Mouse (Mus musculus) lung, embryonic 14.5 days (tissue): ENCODE measurements around the gene Sugct. TPM values are rescaled to one million over a fixed set of nuclear protein-coding genes. Genes with fewer than 3 reads are reported as not detected.

Experiments used
- ATAC-seq: fragments of 200-750 bp; cut with Nextera tagmentation; 2 replicates; pipeline ENCODE4 v1.8.0; 2017; ENCODE audit warnings: mild to moderate bottlenecking, moderate TSS enrichment, moderate library complexity; ENCODE audit not compliant: insufficient read depth
- DNase-seq: peaks from one replicate; pipeline ENCODE4 v3.0.0-alpha.2; 2015
- H3K27ac ChIP-seq: fragments of 300-500 bp; sonication (generic); 2 replicates; pipeline ENCODE4 v1.5.1; 2014; ENCODE audit warnings: low read depth, mild to moderate bottlenecking, moderate library complexity
- H3K27me3 ChIP-seq: fragments of 300-500 bp; sonication (generic); 2 replicates; pipeline ENCODE4 v1.6.1; 2014; ENCODE audit warnings: low read length, control low read depth; ENCODE audit not compliant: insufficient read depth
- H3K36me3 ChIP-seq: fragments of 300-500 bp; sonication (generic); 2 replicates; pipeline ENCODE4 v1.6.1; 2014; ENCODE audit warnings: control low read depth; ENCODE audit not compliant: insufficient read depth
- H3K4me1 ChIP-seq: fragments of 300-500 bp; sonication (generic); 2 replicates; pipeline ENCODE4 v1.6.1; 2014; ENCODE audit warnings: antibody characterized with exemption, control low read depth; ENCODE audit not compliant: insufficient read depth
- H3K4me2 ChIP-seq: fragments of 300-500 bp; sonication (generic); 2 replicates; pipeline ENCODE4 v1.6.1; 2014; ENCODE audit warnings: mild to moderate bottlenecking
- H3K4me3 ChIP-seq: fragments of 300-500 bp; sonication (generic); 2 replicates; pipeline ENCODE4 v1.5.1; 2014; ENCODE audit warnings: low read depth, low read length
- H3K9ac ChIP-seq: fragments of 300-500 bp; sonication (generic); 2 replicates; pipeline ENCODE4 v1.6.1; 2014
- H3K9me3 ChIP-seq: fragments of 300-500 bp; sonication (generic); 2 replicates; pipeline ENCODE4 v1.6.1; 2016; ENCODE audit warnings: low read depth, low read length, control low read depth
- CTCF ChIP-seq: IDR thresholded peaks from 2 replicates; pipeline ENCODE4 v1.5.1; 2016; ENCODE audit warnings: antibody characterized with exemption, low read depth
- WGBS: fragments of 180-500 bp; shearing (Covaris S2); extraction: QIAGEN DNeasy Blood & Tissue Kit; methylation state at CpG from one replicate; pipeline ENCODE4 v1.1.7; 2014; 5-methylcytosine and 5-hydroxymethylcytosine counted together
- polyA plus RNA-seq: library from polyadenylated mRNA; unstranded; fragments of >200 nt; fragmentation: Nextera tagmentation; extraction: Ambion mirVana; gene quantifications from 2 replicates; pipeline ENCODE4 v1.2.1, GENCODE M21; 2014

The Sugct gene
- polyA plus RNA-seq, 1 experiment from 2014 or later = 3.0 TPM

DNA sequence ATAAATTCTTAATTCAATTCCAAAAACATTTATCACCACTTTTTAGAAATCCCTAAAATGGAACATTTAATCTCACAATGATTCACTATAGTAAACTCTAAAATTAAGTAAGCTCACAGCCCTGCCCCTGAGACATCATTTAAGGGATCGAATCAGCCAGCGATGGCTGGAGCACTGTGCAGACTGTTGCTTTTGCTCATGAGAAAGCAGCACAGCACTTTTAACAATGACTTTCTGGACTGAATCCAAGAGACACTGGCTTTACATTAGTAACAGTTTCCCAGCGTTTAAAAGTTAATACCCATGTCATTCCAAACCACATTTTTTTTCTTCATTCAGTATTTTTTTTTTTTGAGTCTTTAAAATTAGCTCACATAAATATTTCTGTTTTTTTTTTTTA lies 398.9 kb downstream of the Sugct start:
- Histone ChIP-seq H3K9me3 (no peaks in the 10 kb centered on the region), H3K4me3 (no peak overlapping the region), H3K27ac (no peak overlapping the region), H3K4me2 (no peak overlapping the region), H3K9ac (no peak overlapping the region), H3K4me1 (peaks cover 10% of the 10 kb centered on the region; the same call in 1 of the 2 replicates), H3K27me3 (no peaks in the 10 kb centered on the region), H3K36me3 (no peaks in the 10 kb centered on the region)
- WGBS = 35% methylated on average over 3 of the region's 3 CpGs
- TF ChIP-seq CTCF = no peak
- DNase-seq (peak; percentile 84), ATAC-seq (no peak)

DNA sequence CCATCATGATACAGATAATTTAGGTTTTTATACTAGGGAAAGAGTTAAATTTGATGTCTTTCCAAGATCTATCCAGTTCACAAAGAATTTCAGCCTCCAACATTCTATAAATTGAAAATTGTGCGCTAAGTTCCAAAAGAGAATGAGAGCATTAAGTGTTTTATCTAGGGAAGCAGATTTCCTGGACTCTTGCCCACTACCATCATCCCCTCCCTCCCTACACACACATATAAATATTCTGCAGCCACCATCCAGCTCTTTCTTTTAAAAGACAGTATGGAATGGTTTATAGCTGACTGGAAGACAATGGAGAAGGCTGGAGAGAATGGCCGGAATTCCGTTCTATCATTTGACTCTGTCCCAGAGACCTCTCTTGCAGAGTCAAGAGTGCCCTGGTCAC lies 404.3 kb downstream of the Sugct start:
- 31% methylated on average over 3 of the region's 3 CpGs for WGBS
- peak; percentile 80; the same call in 1 of the 2 replicates for ATAC-seq
- Histone ChIP-seq H3K27ac (peak overlapping the region; percentile 58), H3K4me3 (no peak overlapping the region), H3K9ac (no peak overlapping the region), H3K27me3 (no peaks in the 10 kb centered on the region), H3K4me2 (no peak overlapping the region), H3K4me1 (peaks cover 6% of the 10 kb centered on the region), H3K36me3 (no peaks in the 10 kb centered on the region), H3K9me3 (no peaks in the 10 kb centered on the region)
- no peak for TF ChIP-seq CTCF
- DNase-seq = peak; percentile 83

DNA sequence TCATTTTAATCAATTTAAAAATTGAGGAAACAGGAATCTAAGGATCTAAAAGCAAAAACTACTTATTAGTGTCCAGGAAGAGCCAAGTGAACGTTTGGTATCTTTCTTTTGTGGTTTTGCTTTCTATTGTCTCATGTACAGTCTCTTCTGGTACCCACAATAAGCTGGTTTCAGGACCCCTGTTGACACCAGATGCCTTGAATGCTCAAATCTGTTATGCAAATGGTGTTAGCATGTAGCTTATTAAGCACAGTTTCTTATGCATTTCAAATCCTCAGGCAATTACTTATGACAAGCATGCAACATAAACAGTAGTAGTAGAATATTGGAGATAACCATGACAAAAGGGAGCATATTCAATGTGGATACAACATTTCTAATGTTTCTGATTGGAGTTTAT lies 407.0 kb downstream of the Sugct start:
- peaks cover 6% of the 10 kb centered on the region for H3K4me1 ChIP-seq
- DNase-seq (no peak), ATAC-seq (no peak)
- no peak overlapping the region for H3K4me2 ChIP-seq
- no peak overlapping the region for H3K9ac ChIP-seq
- no peaks in the 10 kb centered on the region for H3K9me3 ChIP-seq
- WGBS = 47% methylated on average over 1 of the region's 1 CpGs
- H3K27me3 ChIP-seq = no peaks in the 10 kb centered on the region
- no peak overlapping the region for H3K27ac ChIP-seq
- TF ChIP-seq CTCF = no peak
- H3K36me3 ChIP-seq = no peaks in the 10 kb centered on the region
- no peak overlapping the region for H3K4me3 ChIP-seq

DNA sequence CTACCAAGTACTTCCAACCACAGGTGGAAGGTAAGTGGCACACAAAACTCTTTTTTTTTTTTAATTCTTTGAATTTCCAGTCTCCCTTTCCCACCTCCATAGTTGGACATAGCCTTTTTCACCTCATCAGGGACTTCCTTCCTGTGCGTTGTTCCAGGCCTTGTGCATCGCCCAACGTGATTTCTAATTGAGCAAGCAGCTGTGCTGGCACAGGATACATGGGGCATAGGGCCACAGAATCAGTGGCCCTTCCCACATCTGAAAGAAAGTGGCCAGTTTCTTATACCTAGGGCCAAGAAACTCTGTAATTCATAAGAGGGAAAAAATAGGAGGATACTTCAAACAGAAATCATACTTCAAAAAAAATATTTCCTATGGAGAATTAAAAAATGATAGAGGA lies 449.4 kb downstream of the Sugct start:
- TF ChIP-seq CTCF = no peak

DNA sequence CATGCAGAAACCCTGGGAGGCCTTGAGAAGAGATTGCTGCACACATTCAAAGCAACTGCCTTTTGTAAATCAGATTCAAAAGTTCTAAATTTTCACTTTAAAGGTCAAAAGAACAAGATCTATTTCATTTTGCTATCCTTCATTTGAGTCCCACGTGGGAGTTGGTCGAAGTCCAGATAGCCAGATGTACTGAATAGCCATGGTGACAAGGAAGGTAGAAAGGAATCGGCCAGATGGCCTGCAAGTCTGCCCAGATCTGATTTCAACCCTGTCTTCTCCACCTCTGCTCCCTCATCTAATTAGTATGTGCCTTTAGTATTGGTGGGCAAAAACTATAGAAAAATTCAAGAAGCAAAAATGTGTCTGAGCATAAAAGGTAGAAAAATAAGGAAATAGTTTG lies 478.8 kb downstream of the Sugct start:
- ATAC-seq (no peak), DNase-seq (no peak)
- no peaks in the 10 kb centered on the region for H3K27me3 ChIP-seq
- no peak for TF ChIP-seq CTCF
- no peaks in the 10 kb centered on the region for H3K36me3 ChIP-seq
- H3K27ac ChIP-seq = no peak overlapping the region
- WGBS = 38% methylated on average over 3 of the region's 3 CpGs
- H3K9me3 ChIP-seq = no peaks in the 10 kb centered on the region
- no peak overlapping the region for H3K4me2 ChIP-seq
- no peaks in the 10 kb centered on the region for H3K4me1 ChIP-seq
- no peak overlapping the region for H3K4me3 ChIP-seq
- H3K9ac ChIP-seq = no peak overlapping the region

More for the DNA sequence above, 449.4 kb downstream of the Sugct start:
- no peak overlapping the region for H3K4me2 ChIP-seq
- no peak overlapping the region for H3K9ac ChIP-seq
- H3K36me3 ChIP-seq = no peaks in the 10 kb centered on the region
- WGBS = 75% methylated on average over 3 of the region's 3 CpGs
- no peak overlapping the region for H3K4me3 ChIP-seq
- no peaks in the 10 kb centered on the region for H3K4me1 ChIP-seq
- H3K9me3 ChIP-seq = no peaks in the 10 kb centered on the region
- H3K27ac ChIP-seq = no peak overlapping the region
- DNase-seq = no peak
- ATAC-seq = no peak
- H3K27me3 ChIP-seq = no peaks in the 10 kb centered on the region

DNA sequence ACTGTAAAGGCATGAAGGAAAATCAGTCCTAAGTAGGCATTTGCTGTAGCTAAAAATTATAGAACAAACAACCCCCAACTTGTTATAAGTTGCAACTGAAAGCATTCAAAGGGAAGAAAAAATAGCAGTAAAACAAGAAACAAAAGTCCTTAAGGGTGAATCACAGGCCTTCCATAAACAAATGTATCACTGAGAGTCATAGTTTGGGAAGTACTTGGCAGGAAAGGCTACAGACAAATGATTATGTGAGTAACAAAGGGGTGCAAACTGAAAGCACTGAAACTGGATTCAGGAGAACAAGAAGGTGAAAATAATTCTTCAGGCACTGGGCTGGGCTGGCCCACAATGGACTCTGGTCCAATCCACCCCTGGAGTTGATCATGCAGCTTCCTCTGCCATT lies 482.7 kb downstream of the Sugct start:
- Histone ChIP-seq H3K4me3 (no peak overlapping the region), H3K36me3 (no peaks in the 10 kb centered on the region), H3K4me2 (no peak overlapping the region), H3K27me3 (no peaks in the 10 kb centered on the region), H3K9me3 (no peaks in the 10 kb centered on the region), H3K9ac (no peak overlapping the region), H3K4me1 (no peaks in the 10 kb centered on the region), H3K27ac (no peak overlapping the region)
- ATAC-seq (no peak), DNase-seq (no peak)
- no peak for TF ChIP-seq CTCF

DNA sequence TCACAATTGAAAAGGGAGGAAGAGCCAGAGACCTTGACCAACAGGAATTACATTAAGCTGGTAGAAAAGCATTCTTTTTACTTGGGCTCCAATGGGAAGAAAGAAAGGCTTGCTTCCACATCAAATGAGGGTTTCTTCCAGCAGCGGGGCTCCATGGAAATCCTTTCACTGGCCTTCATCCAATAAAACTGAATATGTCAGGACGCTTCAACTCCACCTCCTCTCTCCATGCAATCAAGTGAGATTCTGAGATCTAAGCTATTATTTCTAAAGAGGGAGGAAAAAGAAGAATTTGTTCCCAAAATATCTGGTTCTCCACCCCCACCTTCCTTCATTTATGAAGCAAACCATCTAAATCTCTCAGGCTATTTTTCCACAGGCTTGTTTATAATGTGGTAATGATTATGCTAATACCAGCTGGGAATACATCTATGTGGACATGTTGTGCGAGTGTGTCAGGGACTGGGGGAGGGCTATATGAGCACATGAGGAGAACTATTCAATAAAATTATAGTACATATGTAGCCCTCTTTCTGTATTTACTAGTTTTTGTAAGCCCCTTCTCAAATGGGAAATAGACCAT lies 505.1 kb downstream of the Sugct start:
- Histone ChIP-seq H3K4me2 (no peak overlapping the region), H3K27ac (no peak overlapping the region), H3K4me1 (peaks cover under 1% of the 10 kb centered on the region; the same call in 1 of the 2 replicates), H3K9ac (no peak overlapping the region), H3K4me3 (no peak overlapping the region), H3K9me3 (no peaks in the 10 kb centered on the region), H3K27me3 (no peaks in the 10 kb centered on the region), H3K36me3 (no peaks in the 10 kb centered on the region)
- TF ChIP-seq CTCF = no peak
- DNase-seq (peak; percentile 80), ATAC-seq (peak; percentile 68; the same call in 1 of the 2 replicates)
- 43% methylated on average over 3 of the region's 3 CpGs for WGBS
